Mouse (Mus musculus): Measurements from ENCODE around the gene Wipf2. TPM values are rescaled to one million over a fixed set of nuclear protein-coding genes. Genes with fewer than 3 reads are reported as not detected.

Gene Wipf2
- polyA plus RNA-seq, 1 experiment, result 11.3 TPM

DNA sequence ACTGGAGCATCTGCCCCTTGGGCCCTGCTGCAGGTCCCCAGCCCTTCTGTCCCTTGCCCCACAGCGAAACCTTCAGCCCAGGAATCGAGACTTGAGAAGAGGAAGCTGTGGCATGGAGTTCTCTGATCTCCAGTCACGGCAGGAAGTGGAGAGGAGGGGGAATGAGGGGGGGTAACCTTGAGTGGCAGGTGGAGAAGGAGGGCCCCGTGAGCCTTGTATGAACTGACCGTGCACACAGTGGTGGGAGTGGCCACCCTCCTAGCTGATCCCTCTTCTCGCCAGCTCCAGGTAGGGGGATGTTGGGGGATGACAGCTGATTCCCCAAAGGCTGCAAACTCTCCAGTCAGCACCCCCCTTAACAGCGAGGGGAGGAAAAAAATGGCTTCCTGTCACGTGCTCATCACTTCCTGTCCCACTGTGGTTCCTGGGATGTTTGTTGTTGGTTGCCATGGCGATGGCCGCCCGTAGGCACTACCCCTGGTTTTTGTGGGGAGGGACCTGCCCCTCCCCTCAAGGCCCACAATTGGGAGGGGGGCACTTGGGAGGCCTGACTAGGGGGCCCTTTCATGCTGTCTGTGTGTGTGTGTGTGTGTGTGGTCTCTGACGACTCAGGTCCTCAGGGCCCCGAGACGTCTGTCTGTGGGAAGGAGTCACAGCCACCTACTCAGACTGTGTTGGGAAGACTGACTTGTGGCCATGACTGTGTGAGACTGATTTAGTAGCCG is 78.5 kb downstream of the Wipf2 start:
- peak overlapping the region; percentile 81 for H3K27ac ChIP-seq (ENCODE audit: control insufficient read depth, insufficient read depth, low read depth, low read length, poor library complexity)
- peaks cover 20% of the 10 kb centered on the region for H3K4me1 ChIP-seq (ENCODE audit: control insufficient read depth, insufficient read depth, low read length)
- TF ChIP-seq CTCF (IDR thresholded peaks at IDR 0.05; ENCODE audit: control insufficient read depth, insufficient read depth, low read length) (no peak), POLR2A (IDR thresholded peaks at IDR 0.05; ENCODE audit: borderline replicate concordance, control insufficient read depth, low read depth, low read length) (no peak)
- H3K4me3 ChIP-seq (replicated peaks; ENCODE audit: control insufficient read depth, low read depth, low read length), result peak overlapping the region; percentile 71
- WGBS, result 2% methylated on average over 15 of the region's 15 CpGs

DNA sequence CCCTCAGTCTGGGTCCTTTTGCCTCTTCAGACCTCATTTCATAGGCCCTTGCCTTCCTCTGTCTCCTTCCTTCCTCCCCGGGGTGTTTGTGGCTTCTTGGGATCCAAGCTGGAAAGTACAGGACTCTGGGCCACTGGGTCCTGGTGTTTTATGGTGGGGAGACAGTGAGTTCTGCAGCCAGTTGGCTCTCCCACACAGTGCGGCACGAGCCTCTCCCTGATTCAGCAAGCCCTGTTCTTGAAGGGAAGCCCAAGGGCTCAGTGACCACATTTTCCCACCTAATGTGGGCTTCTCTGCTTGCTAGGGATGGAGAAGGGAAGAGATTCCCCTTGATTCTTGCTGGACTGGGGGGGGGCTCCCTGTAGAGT is 79.1 kb downstream of the Wipf2 start:
- Histone ChIP-seq H3K4me3 (replicated peaks; ENCODE audit: control insufficient read depth, low read depth, low read length) (peak overlapping the region; percentile 71), H3K27ac (ENCODE audit: control insufficient read depth, insufficient read depth, low read depth, low read length, poor library complexity) (peak overlapping the region; percentile 81), H3K4me1 (ENCODE audit: control insufficient read depth, insufficient read depth, low read length) (peaks cover 23% of the 10 kb centered on the region)
- TF ChIP-seq CTCF (IDR thresholded peaks at IDR 0.05; ENCODE audit: control insufficient read depth, insufficient read depth, low read length) (no peak), POLR2A (IDR thresholded peaks at IDR 0.05; ENCODE audit: borderline replicate concordance, control insufficient read depth, low read depth, low read length) (no peak)
- 9% methylated on average over 3 of the region's 3 CpGs for WGBS

- peak overlapping the region; percentile 81 for H3K27ac ChIP-seq (ENCODE audit: control insufficient read depth, insufficient read depth, low read depth, low read length, poor library complexity)
- 30% methylated on average over 8 of the region's 8 CpGs for WGBS
- peaks cover 24% of the 10 kb centered on the region for H3K4me1 ChIP-seq (ENCODE audit: control insufficient read depth, insufficient read depth, low read length)
- peak overlapping the region; percentile 44 for H3K4me3 ChIP-seq (replicated peaks; ENCODE audit: control insufficient read depth, low read depth, low read length)
- TF ChIP-seq CTCF (IDR thresholded peaks at IDR 0.05; ENCODE audit: control insufficient read depth, insufficient read depth, low read length) (no peak), POLR2A (IDR thresholded peaks at IDR 0.05; ENCODE audit: borderline replicate concordance, control insufficient read depth, low read depth, low read length) (0 out of 2 replicates have a peak, but pooled peaks have one; percentile 26)
Observed at GRCm38 (mm10) chr11:98942923-98943641, 79.6 kb downstream of the Wipf2 start.

GRCm38 (mm10) chr11:98943741-98944461 is 80.5 kb downstream of the Wipf2 start:
- 25% methylated on average over 14 of the region's 14 CpGs for WGBS
- peak overlapping the region; percentile 44 for H3K4me3 ChIP-seq (replicated peaks; ENCODE audit: control insufficient read depth, low read depth, low read length)
- TF ChIP-seq CTCF (IDR thresholded peaks at IDR 0.05; ENCODE audit: control insufficient read depth, insufficient read depth, low read length) (no peak), POLR2A (IDR thresholded peaks at IDR 0.05; ENCODE audit: borderline replicate concordance, control insufficient read depth, low read depth, low read length) (no peak)
- peaks cover 28% of the 10 kb centered on the region for H3K4me1 ChIP-seq (ENCODE audit: control insufficient read depth, insufficient read depth, low read length)
- peak overlapping the region; percentile 81 for H3K27ac ChIP-seq (ENCODE audit: control insufficient read depth, insufficient read depth, low read depth, low read length, poor library complexity)

DNA sequence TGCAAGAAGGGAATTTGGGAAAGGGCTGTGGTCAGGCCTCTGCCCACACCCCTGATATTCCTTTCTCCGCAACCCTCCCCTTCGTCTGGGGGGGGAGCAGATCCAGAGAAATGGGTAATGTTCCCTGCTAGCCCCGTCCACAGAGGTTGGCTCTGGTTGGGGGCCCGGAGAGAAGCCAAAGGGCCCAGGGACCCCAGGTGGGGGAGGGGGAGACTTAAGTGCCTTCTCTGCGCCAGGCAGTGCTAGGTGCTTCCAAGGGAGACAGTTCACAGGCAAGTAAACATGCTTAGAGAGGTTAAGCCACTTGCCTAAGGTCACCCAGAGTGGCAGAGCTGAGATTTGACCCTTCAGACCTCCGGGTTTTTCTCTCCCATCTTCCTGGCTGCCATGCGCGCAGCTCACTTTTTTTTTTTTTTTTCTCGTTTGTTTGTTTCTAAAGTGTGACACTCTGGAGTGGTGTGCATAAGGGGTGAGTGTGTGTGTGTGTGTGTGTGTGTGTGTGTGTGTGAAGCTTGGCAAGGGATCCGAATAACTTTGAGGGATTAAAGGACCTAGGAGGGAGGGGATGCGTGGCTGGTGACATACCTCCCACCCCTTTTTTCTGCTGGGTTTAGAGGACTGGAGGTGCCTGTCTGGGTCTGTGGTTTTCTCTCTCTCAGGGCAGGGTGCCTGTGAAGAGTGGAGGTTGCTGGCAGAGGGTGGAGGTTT is 81.6 kb downstream of the Wipf2 start:
- no peak for TF ChIP-seq POLR2A (IDR thresholded peaks at IDR 0.05; ENCODE audit: borderline replicate concordance, control insufficient read depth, low read depth, low read length)
- no peak for TF ChIP-seq CTCF (IDR thresholded peaks at IDR 0.05; ENCODE audit: control insufficient read depth, insufficient read depth, low read length)

GRCm38 (mm10) chr11:98945605-98945977 is 82.2 kb downstream of the Wipf2 start:
- Histone ChIP-seq H3K4me3 (replicated peaks; ENCODE audit: control insufficient read depth, low read depth, low read length) (no peak overlapping the region), H3K27ac (ENCODE audit: control insufficient read depth, insufficient read depth, low read depth, low read length, poor library complexity) (peak overlapping the region; percentile 39; the same call in 1 of the 2 replicates), H3K4me1 (ENCODE audit: control insufficient read depth, insufficient read depth, low read length) (peaks cover 33% of the 10 kb centered on the region)
- WGBS, result 38% methylated on average over 3 of the region's 3 CpGs
- TF ChIP-seq POLR2A (IDR thresholded peaks at IDR 0.05; ENCODE audit: borderline replicate concordance, control insufficient read depth, low read depth, low read length), result no peak
- no peak for TF ChIP-seq CTCF (IDR thresholded peaks at IDR 0.05; ENCODE audit: control insufficient read depth, insufficient read depth, low read length)

More for the DNA sequence above, 81.6 kb downstream of the Wipf2 start:
- Histone ChIP-seq H3K4me1 (ENCODE audit: control insufficient read depth, insufficient read depth, low read length) (peaks cover 33% of the 10 kb centered on the region), H3K27ac (ENCODE audit: control insufficient read depth, insufficient read depth, low read depth, low read length, poor library complexity) (peak overlapping the region; percentile 81), H3K4me3 (replicated peaks; ENCODE audit: control insufficient read depth, low read depth, low read length) (no peak overlapping the region)
- 43% methylated on average over 11 of the region's 11 CpGs for WGBS

GRCm38 (mm10) chr11:98947969-98948569 is 84.6 kb downstream of the Wipf2 start:
- Histone ChIP-seq H3K4me1 (ENCODE audit: control insufficient read depth, insufficient read depth, low read length) (peaks cover 33% of the 10 kb centered on the region), H3K27ac (ENCODE audit: control insufficient read depth, insufficient read depth, low read depth, low read length, poor library complexity) (peak overlapping the region; percentile 72), H3K4me3 (replicated peaks; ENCODE audit: control insufficient read depth, low read depth, low read length) (no peak overlapping the region)
- TF ChIP-seq CTCF (IDR thresholded peaks at IDR 0.05; ENCODE audit: control insufficient read depth, insufficient read depth, low read length), result no peak; the same call in 1 of the 2 replicates
- no peak for TF ChIP-seq POLR2A (IDR thresholded peaks at IDR 0.05; ENCODE audit: borderline replicate concordance, control insufficient read depth, low read depth, low read length)
- WGBS, result 2% methylated on average over 18 of the region's 18 CpGs
